Mouse (Mus musculus): ENCODE data around the gene Ybx3. TPM values are rescaled to one million over a fixed set of nuclear protein-coding genes. Genes with fewer than 3 reads are reported as not detected.
A peak's percentile ranks its signal among the peaks of the same experiment; 100 is the strongest.

The Ybx3 gene
- polyA plus RNA-seq, 1 experiment from 2014 or later: 57.0 TPM

- Histone ChIP-seq H3K9ac (ENCODE audit: low read length) (no peak overlapping the region), H3K36me3 (ENCODE audit: control insufficient read depth, insufficient read depth, low read length) (no peaks in the 10 kb centered on the region), H3K27me3 (ENCODE audit: control insufficient read depth, insufficient read depth, low read length) (no peaks in the 10 kb centered on the region), H3K4me2 (ENCODE audit: low read depth) (no peak overlapping the region), H3K4me3 (ENCODE audit: low read depth, low read length) (no peak overlapping the region), H3K27ac (ENCODE audit: low read depth, low read length) (no peak overlapping the region), H3K9me3 (ENCODE audit: control insufficient read depth, low read length) (no peaks in the 10 kb centered on the region), H3K4me1 (ENCODE audit: control insufficient read depth, insufficient read depth, low read length) (no peaks in the 10 kb centered on the region)
- ATAC-seq (ENCODE audit: insufficient read depth, low FRiP score, low TSS enrichment) (no peak), DNase-seq (ENCODE audit: low spot score) (no peak)
Observed at GRCm38 (mm10) chr6:131406957-131407356, 18.7 kb upstream of the Ybx3 start.

GRCm38 (mm10) chr6:131405896-131406295 lies 17.6 kb upstream of the Ybx3 start:
- 2% methylated on average over 2 of the region's 2 CpGs for WGBS
- Histone ChIP-seq H3K9me3 (ENCODE audit: control insufficient read depth, low read length) (no peaks in the 10 kb centered on the region), H3K4me3 (ENCODE audit: low read depth, low read length) (no peak overlapping the region), H3K27ac (ENCODE audit: low read depth, low read length) (no peak overlapping the region), H3K9ac (ENCODE audit: low read length) (no peak overlapping the region), H3K36me3 (ENCODE audit: control insufficient read depth, insufficient read depth, low read length) (no peaks in the 10 kb centered on the region), H3K27me3 (ENCODE audit: control insufficient read depth, insufficient read depth, low read length) (no peaks in the 10 kb centered on the region), H3K4me2 (ENCODE audit: low read depth) (no peak overlapping the region), H3K4me1 (ENCODE audit: control insufficient read depth, insufficient read depth, low read length) (no peaks in the 10 kb centered on the region)
- ATAC-seq (ENCODE audit: insufficient read depth, low FRiP score, low TSS enrichment) (peak; percentile 35; the same call in 1 of the 2 replicates), DNase-seq (ENCODE audit: low spot score) (no peak)

- no peak for ATAC-seq (ENCODE audit: insufficient read depth, low FRiP score, low TSS enrichment)
- no peak overlapping the region for H3K4me2 ChIP-seq (ENCODE audit: low read depth)
- 90% methylated on average over 4 of the region's 4 CpGs for WGBS
- no peak overlapping the region for H3K4me3 ChIP-seq (ENCODE audit: low read depth, low read length)
- H3K9me3 ChIP-seq (ENCODE audit: control insufficient read depth, low read length): no peaks in the 10 kb centered on the region
- no peak for DNase-seq (ENCODE audit: low spot score)
- H3K27ac ChIP-seq (ENCODE audit: low read depth, low read length): no peak overlapping the region
- H3K9ac ChIP-seq (ENCODE audit: low read length): no peak overlapping the region
- no peaks in the 10 kb centered on the region for H3K4me1 ChIP-seq (ENCODE audit: control insufficient read depth, insufficient read depth, low read length)
- no peaks in the 10 kb centered on the region for H3K27me3 ChIP-seq (ENCODE audit: control insufficient read depth, insufficient read depth, low read length)
- no peaks in the 10 kb centered on the region for H3K36me3 ChIP-seq (ENCODE audit: control insufficient read depth, insufficient read depth, low read length)
Observed at GRCm38 (mm10) chr6:131405174-131405573, 16.9 kb upstream of the Ybx3 start.

- no peak for ATAC-seq (ENCODE audit: insufficient read depth, low FRiP score, low TSS enrichment)
- Histone ChIP-seq H3K27ac (ENCODE audit: low read depth, low read length) (no peak overlapping the region), H3K4me1 (ENCODE audit: control insufficient read depth, insufficient read depth, low read length) (no peaks in the 10 kb centered on the region), H3K4me3 (ENCODE audit: low read depth, low read length) (no peak overlapping the region), H3K9me3 (ENCODE audit: control insufficient read depth, low read length) (no peaks in the 10 kb centered on the region), H3K27me3 (ENCODE audit: control insufficient read depth, insufficient read depth, low read length) (no peaks in the 10 kb centered on the region), H3K9ac (ENCODE audit: low read length) (no peak overlapping the region), H3K4me2 (ENCODE audit: low read depth) (no peak overlapping the region), H3K36me3 (ENCODE audit: control insufficient read depth, insufficient read depth, low read length) (no peaks in the 10 kb centered on the region)
- 86% methylated on average over 3 of the region's 3 CpGs for WGBS
- DNase-seq (ENCODE audit: low spot score): no peak
Observed at GRCm38 (mm10) chr6:131404260-131404659, 16.0 kb upstream of the Ybx3 start.

- Histone ChIP-seq H3K27ac (ENCODE audit: low read depth, low read length) (no peak overlapping the region), H3K4me3 (ENCODE audit: low read depth, low read length) (no peak overlapping the region), H3K9me3 (ENCODE audit: control insufficient read depth, low read length) (no peaks in the 10 kb centered on the region), H3K36me3 (ENCODE audit: control insufficient read depth, insufficient read depth, low read length) (no peaks in the 10 kb centered on the region), H3K9ac (ENCODE audit: low read length) (no peak overlapping the region), H3K4me1 (ENCODE audit: control insufficient read depth, insufficient read depth, low read length) (no peaks in the 10 kb centered on the region), H3K4me2 (ENCODE audit: low read depth) (no peak overlapping the region), H3K27me3 (ENCODE audit: control insufficient read depth, insufficient read depth, low read length) (no peaks in the 10 kb centered on the region)
- DNase-seq (ENCODE audit: low spot score) (no peak), ATAC-seq (ENCODE audit: insufficient read depth, low FRiP score, low TSS enrichment) (no peak)
- 77% methylated on average over 2 of the region's 2 CpGs for WGBS
Observed at GRCm38 (mm10) chr6:131403036-131403435, 14.8 kb upstream of the Ybx3 start.

- no peaks in the 10 kb centered on the region for H3K27me3 ChIP-seq (ENCODE audit: control insufficient read depth, insufficient read depth, low read length)
- no peak overlapping the region for H3K27ac ChIP-seq (ENCODE audit: low read depth, low read length)
- ATAC-seq (ENCODE audit: insufficient read depth, low FRiP score, low TSS enrichment) (no peak), DNase-seq (ENCODE audit: low spot score) (no peak)
- no peaks in the 10 kb centered on the region for H3K4me1 ChIP-seq (ENCODE audit: control insufficient read depth, insufficient read depth, low read length)
- no peaks in the 10 kb centered on the region for H3K9me3 ChIP-seq (ENCODE audit: control insufficient read depth, low read length)
- H3K4me3 ChIP-seq (ENCODE audit: low read depth, low read length): no peak overlapping the region
- H3K36me3 ChIP-seq (ENCODE audit: control insufficient read depth, insufficient read depth, low read length): no peaks in the 10 kb centered on the region
- no peak overlapping the region for H3K9ac ChIP-seq (ENCODE audit: low read length)
- H3K4me2 ChIP-seq (ENCODE audit: low read depth): no peak overlapping the region
Observed at GRCm38 (mm10) chr6:131402606-131403005, 14.3 kb upstream of the Ybx3 start.

- H3K9ac ChIP-seq (ENCODE audit: low read length): no peak overlapping the region
- ATAC-seq (ENCODE audit: insufficient read depth, low FRiP score, low TSS enrichment): no peak
- no peaks in the 10 kb centered on the region for H3K27me3 ChIP-seq (ENCODE audit: control insufficient read depth, insufficient read depth, low read length)
- H3K9me3 ChIP-seq (ENCODE audit: control insufficient read depth, low read length): no peaks in the 10 kb centered on the region
- H3K36me3 ChIP-seq (ENCODE audit: control insufficient read depth, insufficient read depth, low read length): no peaks in the 10 kb centered on the region
- H3K4me3 ChIP-seq (ENCODE audit: low read depth, low read length): no peak overlapping the region
- no peak for DNase-seq (ENCODE audit: low spot score)
- 85% methylated on average over 2 of the region's 2 CpGs for WGBS
- no peak overlapping the region for H3K4me2 ChIP-seq (ENCODE audit: low read depth)
- no peaks in the 10 kb centered on the region for H3K4me1 ChIP-seq (ENCODE audit: control insufficient read depth, insufficient read depth, low read length)
- H3K27ac ChIP-seq (ENCODE audit: low read depth, low read length): no peak overlapping the region
Observed at GRCm38 (mm10) chr6:131401259-131401658, 13.0 kb upstream of the Ybx3 start.

- no peak overlapping the region for H3K9ac ChIP-seq (ENCODE audit: low read length)
- H3K9me3 ChIP-seq (ENCODE audit: control insufficient read depth, low read length): no peaks in the 10 kb centered on the region
- no peak overlapping the region for H3K4me2 ChIP-seq (ENCODE audit: low read depth)
- no peaks in the 10 kb centered on the region for H3K4me1 ChIP-seq (ENCODE audit: control insufficient read depth, insufficient read depth, low read length)
- no peaks in the 10 kb centered on the region for H3K27me3 ChIP-seq (ENCODE audit: control insufficient read depth, insufficient read depth, low read length)
- no peaks in the 10 kb centered on the region for H3K36me3 ChIP-seq (ENCODE audit: control insufficient read depth, insufficient read depth, low read length)
- H3K27ac ChIP-seq (ENCODE audit: low read depth, low read length): no peak overlapping the region
- DNase-seq (ENCODE audit: low spot score) (no peak), ATAC-seq (ENCODE audit: insufficient read depth, low FRiP score, low TSS enrichment) (no peak)
- 73% methylated on average over 1 of the region's 1 CpGs for WGBS
- H3K4me3 ChIP-seq (ENCODE audit: low read depth, low read length): no peak overlapping the region
Observed at GRCm38 (mm10) chr6:131396650-131397049, 8.4 kb upstream of the Ybx3 start.

GRCm38 (mm10) chr6:131393873-131394660 lies 5.8 kb upstream of the Ybx3 start:
- WGBS: 79% methylated on average over 4 of the region's 4 CpGs
- H3K4me1 ChIP-seq (ENCODE audit: control insufficient read depth, insufficient read depth, low read length): no peaks in the 10 kb centered on the region
- H3K9me3 ChIP-seq (ENCODE audit: control insufficient read depth, low read length): no peaks in the 10 kb centered on the region
- H3K4me3 ChIP-seq (ENCODE audit: low read depth, low read length): no peak overlapping the region
- ATAC-seq (ENCODE audit: insufficient read depth, low FRiP score, low TSS enrichment) (no peak), DNase-seq (ENCODE audit: low spot score) (no peak)
- H3K9ac ChIP-seq (ENCODE audit: low read length): no peak overlapping the region
- no peak overlapping the region for H3K4me2 ChIP-seq (ENCODE audit: low read depth)
- no peaks in the 10 kb centered on the region for H3K27me3 ChIP-seq (ENCODE audit: control insufficient read depth, insufficient read depth, low read length)
- H3K27ac ChIP-seq (ENCODE audit: low read depth, low read length): no peak overlapping the region
- no peaks in the 10 kb centered on the region for H3K36me3 ChIP-seq (ENCODE audit: control insufficient read depth, insufficient read depth, low read length)
